Mouse (Mus musculus) ES-Bruce4 (cell line): ENCODE measurements around the gene Sdhd. TPM values are rescaled to one million over a fixed set of nuclear protein-coding genes. Genes with fewer than 3 reads are reported as not detected.

ENCODE experiments used
- H3K27ac ChIP-seq: 2 replicates; pipeline ENCODE4 v1.5.1; 2012; ENCODE audit warnings: low read length, inconsistent platforms; ENCODE audit not compliant: insufficient read depth
- H3K27me3 ChIP-seq: 2 replicates; pipeline ENCODE4 v1.6.1; 2012; ENCODE audit warnings: mild to moderate bottlenecking, low read length, inconsistent platforms; ENCODE audit not compliant: control insufficient read depth, poor library complexity, insufficient read depth, severe bottlenecking
- H3K36me3 ChIP-seq: 2 replicates; pipeline ENCODE4 v1.6.1; 2012; ENCODE audit warnings: inconsistent platforms, mild to moderate bottlenecking, low read length, moderate library complexity; ENCODE audit not compliant: control insufficient read depth, poor library complexity, insufficient read depth, severe bottlenecking
- H3K4me1 ChIP-seq: one replicate; pipeline ENCODE4 v1.8.1; 2011; ENCODE audit warnings: low read length; ENCODE audit not compliant: control insufficient read depth, insufficient read depth
- H3K4me3 ChIP-seq: 2 replicates; pipeline ENCODE4 v1.5.1; 2011; ENCODE audit warnings: low read depth, mild to moderate bottlenecking, low read length
- H3K9ac ChIP-seq: 2 replicates; pipeline ENCODE4 v1.6.1; 2012; ENCODE audit warnings: low read depth, mild to moderate bottlenecking, inconsistent platforms; ENCODE audit not compliant: poor library complexity, severe bottlenecking
- H3K9me3 ChIP-seq: replicated peaks from 2 replicates; pipeline ENCODE4 v1.6.1; 2012; ENCODE audit warnings: mild to moderate bottlenecking, low read length, inconsistent platforms; ENCODE audit not compliant: control insufficient read depth, poor library complexity, insufficient read depth, severe bottlenecking
- CTCF ChIP-seq: IDR thresholded peaks from one replicate; pipeline ENCODE4 v1.8.1; 2011; ENCODE audit warnings: low read depth, low read length
- EP300 ChIP-seq: IDR thresholded peaks from 2 replicates; pipeline ENCODE4 v1.6.1; 2011; ENCODE audit warnings: low read depth, low read length; ENCODE audit not compliant: insufficient read depth
- POLR2A ChIP-seq: IDR thresholded peaks from one replicate; pipeline ENCODE4 v1.8.1; 2011; ENCODE audit warnings: low read length; ENCODE audit not compliant: insufficient read depth
- polyA plus RNA-seq: library from polyadenylated mRNA; stranded (reverse); fragments of >200 nt; gene quantifications from 2 replicates; pipeline ENCODE4 v1.2.4, GENCODE M21; 2011; ENCODE audit warnings: low read depth; ENCODE audit not compliant: missing spikeins, insufficient read depth, insufficient read length

The Sdhd gene
- polyA plus RNA-seq, 1 experiment: 145 TPM

DNA sequence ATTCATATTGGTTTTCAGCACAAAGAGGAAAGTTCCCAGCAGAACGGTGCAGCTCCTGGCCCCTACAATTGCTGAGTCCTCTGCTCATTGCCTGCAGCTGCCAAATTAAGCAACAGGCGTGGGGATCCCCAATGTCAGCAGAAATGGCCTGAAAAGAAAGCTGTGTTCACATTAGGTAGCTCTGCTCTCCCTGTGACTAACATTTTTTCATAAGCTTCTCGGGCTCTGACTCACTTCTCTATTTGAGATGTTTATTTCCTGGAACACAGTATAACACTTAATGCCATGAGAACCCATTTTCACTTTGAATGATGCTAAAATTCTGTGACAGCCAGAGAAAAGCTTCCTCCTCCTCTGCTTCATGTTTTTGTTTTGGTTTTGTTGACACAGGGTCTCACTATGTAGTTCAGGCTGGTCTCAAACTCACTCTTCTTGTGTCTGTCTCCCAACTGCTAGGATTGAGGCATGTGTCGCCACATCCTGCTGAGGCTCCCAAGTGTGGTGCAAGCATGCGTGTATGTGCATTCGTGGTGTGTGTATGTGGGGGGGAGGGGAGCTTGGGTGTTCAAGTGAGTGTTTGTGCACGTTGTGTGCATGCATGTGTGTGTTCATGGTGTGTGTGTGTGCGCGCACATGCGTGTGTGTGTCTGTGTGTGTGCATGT, 12.6 kb downstream of the Sdhd start:
- H3K4me1 ChIP-seq: no peaks in the 10 kb centered on the region
- H3K4me3 ChIP-seq: no peak overlapping the region
- TF ChIP-seq POLR2A (no peak), EP300 (no peak), CTCF (no peak)
- no peak overlapping the region for H3K27ac ChIP-seq
- H3K36me3 ChIP-seq: peaks cover 5% of the 10 kb centered on the region
- H3K9ac ChIP-seq: no peak overlapping the region
- H3K9me3 ChIP-seq: no peaks in the 10 kb centered on the region
- H3K27me3 ChIP-seq: no peaks in the 10 kb centered on the region

DNA sequence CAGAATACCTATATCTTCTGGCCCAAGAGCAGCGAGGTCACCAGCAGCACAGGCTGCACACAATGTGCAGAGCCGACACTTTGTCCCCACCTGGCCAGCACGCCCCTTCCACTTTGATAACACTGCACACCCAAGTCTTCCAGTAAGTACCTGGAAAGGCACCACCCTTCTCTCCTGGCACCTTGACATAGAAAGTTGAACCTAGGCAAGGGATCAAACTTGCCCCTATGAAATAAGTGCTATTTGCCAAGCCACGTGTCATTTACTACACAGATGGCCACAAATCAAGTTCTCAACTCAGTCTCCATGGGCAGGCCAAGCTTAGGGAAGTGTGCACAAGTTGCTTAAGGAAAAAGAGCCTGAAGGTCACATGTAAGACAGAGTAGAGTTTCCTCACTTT, 16.7 kb downstream of the Sdhd start:
- H3K9ac ChIP-seq: no peak overlapping the region
- H3K4me3 ChIP-seq: no peak overlapping the region
- H3K27me3 ChIP-seq: no peaks in the 10 kb centered on the region
- TF ChIP-seq EP300 (no peak), CTCF (no peak), POLR2A (no peak)
- H3K27ac ChIP-seq: no peak overlapping the region
- no peaks in the 10 kb centered on the region for H3K36me3 ChIP-seq
- H3K4me1 ChIP-seq: no peaks in the 10 kb centered on the region
- H3K9me3 ChIP-seq: no peaks in the 10 kb centered on the region

DNA sequence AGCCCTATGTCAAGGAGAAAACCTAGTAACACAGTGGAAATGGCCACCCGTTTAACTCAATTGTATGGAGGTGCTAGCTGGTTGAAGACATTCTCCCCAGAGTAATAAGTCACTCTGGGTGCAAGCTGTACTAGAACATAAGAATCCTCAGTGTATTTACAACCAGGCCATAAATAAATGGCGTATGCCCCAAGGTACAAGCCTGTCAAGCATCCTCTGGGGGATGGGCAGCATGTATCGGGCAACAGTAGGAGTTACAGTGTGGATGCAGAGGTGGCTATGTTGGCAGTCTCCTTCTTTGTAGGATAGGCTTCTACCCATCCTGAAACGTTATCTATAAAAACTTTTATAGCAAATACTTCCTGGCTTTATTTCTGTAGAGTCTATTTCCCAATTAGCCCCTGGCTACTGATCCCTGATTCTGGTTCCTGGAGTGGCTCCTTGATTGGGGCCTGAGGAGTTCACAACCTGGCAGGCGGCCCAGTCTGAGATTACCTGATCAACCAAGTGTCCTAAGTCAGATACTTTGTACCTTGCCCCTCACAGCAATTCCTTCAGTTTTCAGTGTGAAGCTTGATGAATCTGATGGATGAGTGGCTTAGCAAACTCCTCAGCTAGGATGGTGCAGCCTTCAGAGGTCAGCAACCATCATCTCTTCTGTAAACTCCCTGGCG, 18.3 kb downstream of the Sdhd start:
- no peaks in the 10 kb centered on the region for H3K9me3 ChIP-seq
- no peak overlapping the region for H3K4me3 ChIP-seq
- no peaks in the 10 kb centered on the region for H3K36me3 ChIP-seq
- TF ChIP-seq CTCF (no peak), POLR2A (no peak), EP300 (no peak)
- H3K9ac ChIP-seq: no peak overlapping the region
- no peak overlapping the region for H3K27ac ChIP-seq
- H3K27me3 ChIP-seq: no peaks in the 10 kb centered on the region
- H3K4me1 ChIP-seq: no peaks in the 10 kb centered on the region

DNA sequence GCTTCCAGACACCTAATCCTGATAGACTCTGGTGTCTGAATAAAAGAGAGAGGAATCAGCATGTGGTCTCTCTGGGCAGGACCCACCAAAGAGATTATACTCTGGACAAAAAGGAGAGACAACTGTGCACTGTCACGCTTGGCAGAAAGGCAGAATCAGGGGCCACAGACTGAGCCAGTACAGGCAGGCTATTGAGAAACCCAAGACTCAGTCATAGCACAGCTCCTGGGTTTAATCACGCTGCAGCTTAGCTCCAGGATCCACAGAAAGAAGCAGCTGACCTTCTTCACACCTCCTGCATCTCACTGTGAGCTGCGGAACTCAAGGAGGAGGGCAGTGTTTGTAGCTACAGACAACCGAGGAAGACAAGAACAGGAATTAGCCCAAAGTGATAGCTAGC, 23.2 kb downstream of the Sdhd start:
- no peak for TF ChIP-seq CTCF
- no peak for TF ChIP-seq POLR2A
- TF ChIP-seq EP300: no peak
- Histone ChIP-seq H3K4me3 (no peak overlapping the region), H3K4me1 (no peaks in the 10 kb centered on the region), H3K27me3 (no peaks in the 10 kb centered on the region), H3K9ac (no peak overlapping the region), H3K36me3 (no peaks in the 10 kb centered on the region), H3K9me3 (no peaks in the 10 kb centered on the region), H3K27ac (no peak overlapping the region)

DNA sequence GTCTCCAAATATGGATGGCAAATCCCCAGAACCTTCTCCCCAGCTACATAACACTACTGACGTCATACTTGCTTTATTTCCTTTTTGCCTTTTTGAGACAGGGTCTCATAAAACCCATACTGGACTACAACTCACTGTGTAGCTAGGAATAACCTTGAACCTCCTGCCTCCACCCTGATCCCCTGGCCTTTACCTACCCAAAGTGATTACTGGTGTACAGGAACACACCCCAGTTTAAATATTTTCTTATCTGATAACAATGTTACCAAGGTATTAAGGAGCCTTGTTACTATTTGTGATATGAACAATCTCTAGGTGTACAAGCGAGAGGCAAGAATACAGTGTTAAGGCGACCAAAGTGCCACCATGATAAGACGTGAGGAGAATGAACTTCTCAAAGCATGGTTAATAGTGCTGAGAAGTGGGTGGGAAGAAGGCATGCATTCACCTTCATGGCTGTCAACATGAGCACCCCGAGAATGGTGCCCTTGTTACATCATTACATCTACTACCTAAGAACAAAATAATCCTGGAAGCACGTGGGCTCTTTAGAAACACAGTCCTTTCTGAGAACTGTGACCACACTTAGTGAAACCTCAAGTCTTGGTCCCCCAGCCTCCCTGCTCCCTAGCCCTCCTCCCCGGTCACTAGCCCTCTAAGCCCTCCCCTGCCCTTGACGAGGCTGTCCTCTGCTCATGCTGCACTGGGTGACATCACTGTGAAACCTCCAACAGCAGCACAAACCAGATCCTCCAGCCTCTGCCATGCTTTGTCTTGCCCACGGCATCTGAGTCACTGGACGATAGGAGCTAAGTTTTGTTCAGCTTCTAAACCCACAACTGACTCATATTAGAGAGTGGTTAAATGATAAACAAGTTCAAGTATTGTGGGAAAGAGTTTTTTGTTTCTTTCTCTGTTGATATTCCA, 33.8 kb downstream of the Sdhd start:
- TF ChIP-seq POLR2A (no peak), CTCF (no peak), EP300 (no peak)
- Histone ChIP-seq H3K4me3 (no peak overlapping the region), H3K9ac (no peak overlapping the region), H3K27me3 (no peaks in the 10 kb centered on the region; the same call in 1 of the 2 replicates), H3K4me1 (no peaks in the 10 kb centered on the region), H3K36me3 (no peaks in the 10 kb centered on the region), H3K9me3 (no peaks in the 10 kb centered on the region), H3K27ac (no peak overlapping the region)

DNA sequence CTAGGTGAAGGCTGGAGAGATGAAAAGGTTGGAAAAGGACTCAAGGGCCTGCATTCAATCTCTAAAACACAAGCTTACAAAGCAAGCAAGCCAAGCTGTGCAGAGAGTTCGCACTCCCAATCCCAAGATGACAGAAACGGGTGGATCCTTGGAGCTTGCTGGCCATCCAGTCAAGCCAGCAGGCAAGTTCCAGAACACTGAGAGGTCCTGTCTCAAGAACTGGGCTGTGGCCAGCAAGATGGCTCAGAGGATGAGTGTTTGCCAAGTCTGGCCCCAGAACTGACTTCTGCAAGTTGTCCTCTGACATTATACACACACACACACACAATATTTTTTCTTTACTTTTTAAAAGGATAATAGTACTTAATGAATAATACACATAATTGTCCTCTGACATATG, 35.7 kb downstream of the Sdhd start:
- H3K27me3 ChIP-seq: no peaks in the 10 kb centered on the region; the same call in 1 of the 2 replicates
- H3K27ac ChIP-seq: no peak overlapping the region

More for the DNA sequence above, 35.7 kb downstream of the Sdhd start:
- H3K9ac ChIP-seq: no peak overlapping the region
- TF ChIP-seq CTCF (no peak), POLR2A (no peak), EP300 (no peak)
- no peak overlapping the region for H3K4me3 ChIP-seq
- no peaks in the 10 kb centered on the region for H3K4me1 ChIP-seq
- H3K9me3 ChIP-seq: no peaks in the 10 kb centered on the region
- H3K36me3 ChIP-seq: no peaks in the 10 kb centered on the region
